Mouse (Mus musculus): ENCODE results near the gene Atxn7.

GRCm38 (mm10) chr14:13981286-13981685, 20.0 kb downstream of the Atxn7 start:
- TF ChIP-seq GATA2 (IDR thresholded peaks at IDR 0.05; ENCODE audit: borderline replicate concordance, low read depth, low read length), result no peak
- no peak for TF ChIP-seq CTCF (IDR thresholded peaks at IDR 0.05; ENCODE audit: low read depth, low read length)
- no peak for TF ChIP-seq GATA1 (IDR thresholded peaks at IDR 0.05; ENCODE audit: borderline replicate concordance, low read length)
- no peak for TF ChIP-seq TAL1 (conservative IDR thresholded peaks at IDR 0.05; ENCODE audit: low read depth, low read length)

Data from G1E (cell line).